Mouse (Mus musculus) megakaryocyte-erythroid progenitor cell, adult 5-6 weeks (primary cell): ENCODE measurements around the gene Gm10128. TPM values are rescaled to one million over a fixed set of nuclear protein-coding genes. Genes with fewer than 3 reads are reported as not detected.
"Not testable (repeated sequence)": the region's sequence is repeated elsewhere in the genome, so short reads cannot be mapped to it uniquely, and the experiment has no call there.

ENCODE experiments used
- ATAC-seq: replicated peaks from 2 replicates; pipeline ENCODE4 v1.8.0; 2016; ENCODE audit warnings: mild to moderate bottlenecking, inconsistent platforms; ENCODE audit not compliant: severe bottlenecking, poor library complexity, low FRiP score, low TSS enrichment
- total RNA-seq, 2 experiments: library from RNA; stranded (forward) in 1 of 2; stranded (reverse) in 1 of 2; fragments of 200-1000, 215-1000 nt in 1 of 2; fragments of >200 nt in 1 of 2; fragmentation: Nextera tagmentation in 1 of 2; gene quantifications; 2 replicates each; pipeline ENCODE4 v1.2.3; 2014 to 2017

Gm10128 gene
- total RNA-seq (2014; fragmentation: Nextera tagmentation): not detected in 2 replicates
- not detected in 2 replicates for total RNA-seq (2017)

DNA sequence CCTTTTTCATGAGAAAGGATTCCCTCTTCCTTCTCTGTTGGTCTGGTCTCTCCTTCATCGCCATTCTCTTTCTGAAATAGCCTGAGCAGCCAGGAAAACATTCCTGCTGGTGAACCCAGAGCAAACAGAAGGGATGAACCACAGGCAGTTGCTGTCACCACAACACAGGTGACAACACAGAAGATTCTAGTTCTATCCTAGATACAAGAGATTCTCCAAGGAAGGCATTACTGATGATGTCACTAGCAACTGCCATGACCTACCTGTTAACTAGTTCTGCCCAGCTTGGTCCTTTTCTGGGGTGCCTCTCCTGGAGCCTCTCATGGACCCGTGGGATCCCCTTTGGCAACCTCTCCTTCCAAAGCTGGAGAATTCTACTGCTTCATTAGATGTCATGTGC, at the start of gene Gm10128:
Gene Gm10128, minus strand, starts transcription at position 101 of the 400 bp plus-strand sequence.
- not testable (repeated sequence) for ATAC-seq

DNA sequence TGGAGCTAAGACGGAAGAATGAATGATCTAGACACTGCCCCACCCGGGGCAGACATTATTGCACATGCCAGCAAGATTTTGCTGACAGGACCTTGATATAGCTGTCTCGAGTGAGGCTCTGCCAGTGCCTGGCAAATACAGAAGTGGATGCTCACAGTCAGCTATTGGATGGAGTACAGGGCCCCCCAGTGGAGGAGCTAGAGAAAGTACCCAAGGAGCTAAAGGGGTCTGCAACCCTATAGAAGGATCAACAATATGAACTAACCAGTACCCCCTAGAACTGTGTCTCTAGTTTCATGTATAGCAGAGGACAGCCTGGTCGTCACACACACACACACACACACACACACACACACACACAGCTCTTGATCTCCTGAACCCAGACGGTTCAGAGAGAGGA, 37.4 kb upstream of the Gm10128 start:
- ATAC-seq: not testable (repeated sequence)

DNA sequence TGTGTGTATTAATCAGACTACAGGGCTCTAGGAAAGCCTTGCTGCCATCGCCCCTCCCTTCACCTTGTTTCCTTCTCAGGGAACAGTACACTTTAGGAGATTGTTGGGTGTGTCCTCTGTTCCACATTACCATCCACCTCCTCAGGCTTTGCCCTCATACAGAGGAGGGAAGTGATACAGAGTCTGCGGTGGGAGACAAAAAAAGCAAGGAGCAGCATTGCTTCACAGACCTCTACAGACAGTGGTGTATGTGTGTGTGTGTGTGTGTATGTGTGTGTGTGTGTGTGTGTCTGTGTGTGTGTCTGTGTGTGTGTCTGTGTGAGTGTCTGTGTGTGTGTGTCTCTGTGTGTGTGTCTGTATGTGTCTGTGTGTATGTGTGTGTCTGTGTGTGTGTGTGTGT, 18.7 kb upstream of the Gm10128 start:
- not testable (repeated sequence) for ATAC-seq

GRCm38 (mm10) chr14:7658101-7659074, 14.6 kb upstream of the Gm10128 start:
- not testable (repeated sequence) for ATAC-seq

- not testable (repeated sequence) for ATAC-seq
These were observed 13.7 kb upstream of the Gm10128 start for GRCm38 (mm10) chr14:7657456-7657855.

- not testable (repeated sequence) for ATAC-seq
These were observed 48.3 kb downstream of the Gm10128 start, which contains the start of gene Gm10338 for GRCm38 (mm10) chr14:7595492-7595891. Gene Gm10338, minus strand, starts transcription at chr14:7595592.

Other genes starting within 250 kb of the Gm10128 start
- gene Gm3755, start 193.1 kb downstream of the Gm10128 start, total RNA-seq (2014; fragmentation: Nextera tagmentation): not detected in 2 replicates
- gene Gm3755, start 193.1 kb downstream of the Gm10128 start, total RNA-seq (2017): not detected in 2 replicates
- not detected in 2 replicates for gene Gm3752, start 160.2 kb downstream of the Gm10128 start, total RNA-seq (2014; fragmentation: Nextera tagmentation)
- not detected in 2 replicates for gene Gm3752, start 160.2 kb downstream of the Gm10128 start, total RNA-seq (2017)
- not detected in 2 replicates for gene Gm3558, start 75.4 kb downstream of the Gm10128 start, total RNA-seq (2014; fragmentation: Nextera tagmentation)
- not detected in 2 replicates for gene Gm3558, start 75.4 kb downstream of the Gm10128 start, total RNA-seq (2017)
- gene Gm10338, start 48.4 kb downstream of the Gm10128 start, total RNA-seq (2014; fragmentation: Nextera tagmentation): not detected in 2 replicates
- not detected in 2 replicates for gene Gm10338, start 48.4 kb downstream of the Gm10128 start, total RNA-seq (2017)
- not detected in 2 replicates for gene Gm26661, start 147.6 kb upstream of the Gm10128 start, total RNA-seq (2014; fragmentation: Nextera tagmentation)
- gene Gm26661, start 147.6 kb upstream of the Gm10128 start, total RNA-seq (2017): not detected in 2 replicates
- 0.76 and 1.5 TPM in 2 replicates for gene Flnb, start 174.0 kb upstream of the Gm10128 start, total RNA-seq (2014; fragmentation: Nextera tagmentation)
- 1.3 and 1.9 TPM in 2 replicates for gene Flnb, start 174.0 kb upstream of the Gm10128 start, total RNA-seq (2017)